10 mouse cellular contexts compared by ENCODE assay signal in the genomic region with DNA sequence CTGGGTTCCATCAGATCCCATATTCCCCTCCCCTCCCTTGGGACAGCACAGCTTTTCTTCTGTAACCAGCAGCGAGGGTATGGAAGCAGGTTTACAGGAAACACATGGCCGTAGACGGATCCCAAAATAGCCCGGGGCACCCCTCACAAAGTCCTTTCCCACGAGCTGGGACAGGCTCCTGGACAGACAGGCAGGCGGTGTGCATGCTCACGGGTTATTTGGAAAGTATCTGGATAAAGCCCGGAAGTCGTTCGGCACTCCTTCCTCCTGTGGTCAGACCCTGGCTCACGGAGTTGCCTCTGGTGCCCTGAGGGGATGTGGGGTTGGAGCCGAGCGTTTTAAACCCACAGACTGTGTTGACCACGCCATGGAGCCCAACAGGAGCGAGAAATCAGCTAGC. TPM values are rescaled to one million over a fixed set of nuclear protein-coding genes. Genes with fewer than 3 reads are reported as not detected.
A peak's percentile ranks its signal among the peaks of the same experiment; 100 is the strongest.
DNase-seq lines count a peak whose midpoint lies in the region; ATAC-seq and TF ChIP-seq lines count a peak whose summit lies in the region.
"Had no signal": no experiment of that assay in that cellular context is flagged by ENCODE, and none has a peak within 500 bp of the region (broad histone marks: within the 10 kb centered on the region; RNA-seq: fewer than 3 reads in every experiment).

No protein-coding gene starts in this region.

- ATAC-seq in forebrain, embryonic 11.5 days (replicated peaks; ENCODE audit: low FRiP score): no peak
- ATAC-seq in forebrain, embryonic 14.5 days: no peak
- peak; percentile 64 for ATAC-seq in common myeloid progenitor, adult 5-6 weeks (replicated peaks; ENCODE audit: low read depth, poor library complexity, severe bottlenecking)
- ATAC-seq in heart, embryonic 12.5 days (ENCODE audit: insufficient number of reproducible peaks, low FRiP score): peak; percentile 16; the same call in 1 of the 2 replicates

- peak; percentile 51 for DNase-seq in forebrain, embryonic 11.5 days (ENCODE audit: low spot score)
- DNase-seq in forebrain, embryonic 14.5 days (ENCODE audit: low spot score): no peak
- peak; percentile 49 to 55 for DNase-seq in kidney, postnatal 36 days
- no peak for DNase-seq in layer of hippocampus, adult 9-10 months (ENCODE audit: low spot score)
- no peak for DNase-seq in left cerebral cortex, adult 2 months (ENCODE audit: extremely low spot score in 1 of 2, low spot score in 2 of 2)
- DNase-seq in right cerebral cortex, adult 2 months (ENCODE audit: low spot score in 2 of 2): no peak
- DNase-seq: cerebellum, adult 2 months had no signal

- H3K36me3 ChIP-seq in forebrain, embryonic 11.5 days (ENCODE audit: control insufficient read depth, insufficient read depth, low read length): no peaks in the 10 kb centered on the region; the same call in 1 of the 2 replicates
- H3K36me3 ChIP-seq in forebrain, embryonic 14.5 days (ENCODE audit: control insufficient read depth, insufficient read depth, low read length): no peaks in the 10 kb centered on the region
- peaks cover 65% of the 10 kb centered on the region for H3K36me3 ChIP-seq in heart, embryonic 12.5 days

- TF ChIP-seq CTCF in left cerebral cortex, adult 2 months (IDR thresholded peaks at IDR 0.05): no peak

- no peaks in the 10 kb centered on the region for H3K27me3 ChIP-seq in forebrain, embryonic 11.5 days (ENCODE audit: control insufficient read depth, insufficient read depth, low read length)
- H3K27me3 ChIP-seq in forebrain, embryonic 14.5 days (replicated peaks; ENCODE audit: control insufficient read depth, insufficient read depth, low read length): no peaks in the 10 kb centered on the region
- no peaks in the 10 kb centered on the region for H3K27me3 ChIP-seq in heart, embryonic 12.5 days (replicated peaks)
- H3K27me3 ChIP-seq: midbrain, embryonic 12.5 days had no signal

- no peak overlapping the region for H3K4me2 ChIP-seq in forebrain, embryonic 11.5 days (ENCODE audit: low read depth, low read length, severe bottlenecking)
- no peak overlapping the region for H3K4me2 ChIP-seq in forebrain, embryonic 14.5 days (ENCODE audit: low read length)
- H3K4me2 ChIP-seq in heart, embryonic 12.5 days: no peak overlapping the region
- H3K4me2 ChIP-seq: midbrain, embryonic 12.5 days had no signal

- H3K9ac ChIP-seq in forebrain, embryonic 11.5 days (ENCODE audit: low read length): no peak overlapping the region
- no peak overlapping the region for H3K9ac ChIP-seq in forebrain, embryonic 14.5 days (ENCODE audit: low read length)
- H3K9ac ChIP-seq in heart, embryonic 12.5 days: 0 out of 2 replicates have a peak overlapping the region, but pooled peaks have one; percentile 0
- H3K9ac ChIP-seq: midbrain, embryonic 12.5 days had no signal

- no peaks in the 10 kb centered on the region for H3K9me3 ChIP-seq in forebrain, embryonic 11.5 days (ENCODE audit: control insufficient read depth, low read length)
- no peaks in the 10 kb centered on the region for H3K9me3 ChIP-seq in forebrain, embryonic 14.5 days (replicated peaks; ENCODE audit: control insufficient read depth, low read length)
- no peaks in the 10 kb centered on the region for H3K9me3 ChIP-seq in heart, embryonic 12.5 days (replicated peaks)
- H3K9me3 ChIP-seq: midbrain, embryonic 12.5 days had no signal

- H3K4me3 ChIP-seq in forebrain, embryonic 11.5 days (ENCODE audit: low read depth, low read length): no peak overlapping the region
- H3K4me3 ChIP-seq in forebrain, embryonic 14.5 days (ENCODE audit: low read depth, low read length): no peak overlapping the region
- H3K4me3 ChIP-seq in heart, embryonic 12.5 days: no peak overlapping the region
- no peak overlapping the region for H3K4me3 ChIP-seq in left cerebral cortex, adult 2 months
- H3K4me3 ChIP-seq: midbrain, embryonic 12.5 days had no signal

- 71% methylated on average over 15 of the region's 15 CpGs for WGBS in forebrain, embryonic 11.5 days
- WGBS in forebrain, embryonic 14.5 days: 74% methylated on average over 15 of the region's 15 CpGs
- 28% methylated on average over 15 of the region's 15 CpGs for WGBS in heart, embryonic 12.5 days

- intact Hi-C loops in left cerebral cortex, adult 2 months (cut with DNase I): no loop called here

- H3K27ac ChIP-seq in forebrain, embryonic 11.5 days (ENCODE audit: low read depth, low read length): no peak overlapping the region
- no peak overlapping the region for H3K27ac ChIP-seq in forebrain, embryonic 14.5 days (ENCODE audit: low read depth, low read length)
- H3K27ac ChIP-seq in heart, embryonic 12.5 days (ENCODE audit: poor library complexity, severe bottlenecking): peak overlapping the region; percentile 63
- no peak overlapping the region for H3K27ac ChIP-seq in left cerebral cortex, adult 2 months
- H3K27ac ChIP-seq: midbrain, embryonic 12.5 days had no signal

- H3K4me1 ChIP-seq in forebrain, embryonic 11.5 days (replicated peaks; ENCODE audit: control insufficient read depth, insufficient read depth, low read length): no peaks in the 10 kb centered on the region
- H3K4me1 ChIP-seq in forebrain, embryonic 14.5 days (ENCODE audit: control insufficient read depth, insufficient read depth, low read length): no peaks in the 10 kb centered on the region
- H3K4me1 ChIP-seq in heart, embryonic 12.5 days (replicated peaks): peaks cover 37% of the 10 kb centered on the region
- H3K4me1 ChIP-seq: midbrain, embryonic 12.5 days had no signal

RNA-seq across cellular contexts. Expression of a gene that starts 24.6 kb away (rescaled TPM):
- polyA plus RNA-seq in forebrain, embryonic 11.5 days (2014; fragmentation: Nextera tagmentation; extraction: Ambion mirVana): 1.3 and 2.3 TPM in 2 replicates
- polyA plus RNA-seq in forebrain, embryonic 14.5 days (2014; fragmentation: Nextera tagmentation; extraction: Ambion mirVana): 0.58 and 0.64 TPM in 2 replicates
- total RNA-seq in common myeloid progenitor, adult 5-6 weeks (2017): 0.29 and 1.2 TPM in 2 replicates
- polyA plus RNA-seq in heart, embryonic 12.5 days (2016; fragmentation: Nextera tagmentation; extraction: Ambion mirVana): 5.3 and 6.1 TPM in 2 replicates
- total RNA-seq in left cerebral cortex, adult 2 months (2021): 1 to 10 TPM; 1.3 to 1.9 TPM

RNA-seq across cellular contexts. Expression of a gene that starts 42.4 kb away (rescaled TPM):
- 0.35 and 1.2 TPM in 2 replicates for polyA plus RNA-seq in forebrain, embryonic 11.5 days (2014; fragmentation: Nextera tagmentation; extraction: Ambion mirVana)
- polyA plus RNA-seq in forebrain, embryonic 14.5 days (2014; fragmentation: Nextera tagmentation; extraction: Ambion mirVana): 10.2 and 15.8 TPM in 2 replicates
- not detected in 2 replicates for total RNA-seq in common myeloid progenitor, adult 5-6 weeks (2017)
- 0.93 and 1.1 TPM in 2 replicates for polyA plus RNA-seq in heart, embryonic 12.5 days (2016; fragmentation: Nextera tagmentation; extraction: Ambion mirVana)
- total RNA-seq in left cerebral cortex, adult 2 months (2021): 1 to 10 TPM; 3.4 to 4.7 TPM

Comparison
In these comparisons a context has a peak if more than half of its experiments do, and no peak if none do; other contexts are left out.
1. DNase-seq: peak in forebrain, embryonic 11.5 days (single experiment) and kidney, postnatal 36 days (2 of 2); none in forebrain, embryonic 14.5 days (single experiment), layer of hippocampus, adult 9-10 months (single experiment), left cerebral cortex, adult 2 months (0 of 2) and right cerebral cortex, adult 2 months (0 of 2).
2. ATAC-seq: peak in common myeloid progenitor, adult 5-6 weeks (single experiment) and heart, embryonic 12.5 days (single experiment); none in forebrain, embryonic 11.5 days (single experiment) and forebrain, embryonic 14.5 days (single experiment).